Mouse (Mus musculus) gastrocnemius, postnatal 10 days (tissue): ENCODE data around the gene Kdm2b. TPM values are rescaled to one million over a fixed set of nuclear protein-coding genes. Genes with fewer than 3 reads are reported as not detected.

ENCODE experiments used
- DNase-seq: peaks from one replicate; pipeline ENCODE4 v3.0.0; 2021; ENCODE audit warnings: mixed read lengths
- total RNA-seq, 2 experiments: library from RNA; stranded (reverse); gene quantifications; 2 replicates each; pipeline ENCODE4 v1.2.3; 2021

Gene Kdm2b
- total RNA-seq, 2 experiments from 2014 or later = 18.4 to 23.8 TPM

- no peak for DNase-seq
Observed at GRCm38 (mm10) chr5:122926341-122926740, 63.3 kb downstream of the Kdm2b start.

- peak; percentile 68 for DNase-seq
Observed at GRCm38 (mm10) chr5:122925534-122925958, 64.1 kb downstream of the Kdm2b start.

GRCm38 (mm10) chr5:122923871-122924465 lies 65.7 kb downstream of the Kdm2b start:
- DNase-seq = no peak

GRCm38 (mm10) chr5:122921941-122922340 lies 67.7 kb downstream of the Kdm2b start:
- DNase-seq = no peak

- no peak for DNase-seq
Observed at GRCm38 (mm10) chr5:122920557-122920956, 69.1 kb downstream of the Kdm2b start.

GRCm38 (mm10) chr5:122917982-122918711 lies 71.5 kb downstream of the Kdm2b start:
- DNase-seq = no peak

GRCm38 (mm10) chr5:122916147-122916546 lies 73.5 kb downstream of the Kdm2b start:
- DNase-seq = no peak

GRCm38 (mm10) chr5:122912863-122913262 lies 76.8 kb downstream of the Kdm2b start:
- no peak for DNase-seq

GRCm38 (mm10) chr5:122909481-122909880 lies 80.1 kb downstream of the Kdm2b start:
- DNase-seq = no peak

- no peak for DNase-seq
Observed at GRCm38 (mm10) chr5:122908001-122908400, 81.6 kb downstream of the Kdm2b start.

GRCm38 (mm10) chr5:122907182-122907581 lies 82.4 kb downstream of the Kdm2b start:
- no peak for DNase-seq

- DNase-seq = no peak
Observed at GRCm38 (mm10) chr5:122903165-122903564, 86.5 kb downstream of the Kdm2b start.

GRCm38 (mm10) chr5:122902228-122902627 lies 87.4 kb downstream of the Kdm2b start:
- no peak for DNase-seq

- no peak for DNase-seq
Observed at GRCm38 (mm10) chr5:122901666-122902065, 88.0 kb downstream of the Kdm2b start.

GRCm38 (mm10) chr5:122901179-122901578 lies 88.4 kb downstream of the Kdm2b start:
- DNase-seq = no peak

- DNase-seq = no peak
Observed at GRCm38 (mm10) chr5:122900558-122901171, 89.0 kb downstream of the Kdm2b start.

- peak; percentile 88 for DNase-seq
Observed at GRCm38 (mm10) chr5:122899777-122900557, 89.7 kb downstream of the Kdm2b start.

GRCm38 (mm10) chr5:122898963-122899776 lies 90.5 kb downstream of the Kdm2b start:
- DNase-seq = peak; percentile 44

- DNase-seq = no peak
Observed at GRCm38 (mm10) chr5:122898153-122898552, 91.5 kb downstream of the Kdm2b start.

GRCm38 (mm10) chr5:122894821-122895220 lies 94.8 kb downstream of the Kdm2b start:
- DNase-seq = no peak

GRCm38 (mm10) chr5:122894007-122894637 lies 95.5 kb downstream of the Kdm2b start:
- peak; percentile 48 for DNase-seq
